In genomic region chr12:80941886-80942285, GRCm38 (mm10) we compare ENCODE assay signal across 16 mouse cellular contexts. TPM values are rescaled to one million over a fixed set of nuclear protein-coding genes. Genes with fewer than 3 reads are reported as not detected.
"Had no signal": no experiment of that assay in that cellular context is flagged by ENCODE, and none has a peak within 500 bp of the region (broad histone marks: within the 10 kb centered on the region; RNA-seq: fewer than 3 reads in every experiment).

No protein-coding gene starts in this region.

- H3K4me2 ChIP-seq: kidney, embryonic 15.5 days; limb, embryonic 12.5 days; lung, embryonic 15.5 days; midbrain, embryonic 11.5 days; midbrain, embryonic 15.5 days; neural tube, embryonic 12.5 days had no signal

- H3K27ac ChIP-seq: kidney, embryonic 15.5 days; limb, embryonic 12.5 days; lung, embryonic 15.5 days; macrophage; midbrain, embryonic 15.5 days; neural tube, embryonic 12.5 days had no signal

- H3K9ac ChIP-seq: kidney, embryonic 15.5 days; limb, embryonic 12.5 days; lung, embryonic 15.5 days; midbrain, embryonic 15.5 days; neural tube, embryonic 12.5 days had no signal

- H3K4me1 ChIP-seq: limb, embryonic 12.5 days had no signal

- H3K36me3 ChIP-seq: midbrain, embryonic 15.5 days had no signal

- H3K4me3 ChIP-seq: kidney, embryonic 15.5 days; limb, embryonic 12.5 days; lung, embryonic 15.5 days; megakaryocyte, embryonic 14.5 days; midbrain, embryonic 15.5 days; neural tube, embryonic 12.5 days had no signal

- DNase-seq: kidney, adult 2 months; kidney, postnatal 14 days; lung, postnatal 14 days had no signal

- H3K9me3 ChIP-seq: kidney, embryonic 15.5 days; limb, embryonic 12.5 days; lung, embryonic 15.5 days; megakaryocyte, embryonic 14.5 days; midbrain, embryonic 15.5 days; neural tube, embryonic 12.5 days had no signal

- H3K27me3 ChIP-seq: kidney, embryonic 15.5 days; limb, embryonic 12.5 days; lung, embryonic 15.5 days; megakaryocyte, embryonic 14.5 days; midbrain, embryonic 15.5 days; neural tube, embryonic 12.5 days had no signal

- ATAC-seq: intestine, embryonic 16.5 days; midbrain, embryonic 15.5 days had no signal

RNA-seq across cellular contexts. Expression of gene Slc10a1, which starts 26.6 kb away (rescaled TPM):
- total RNA-seq: layer of hippocampus, postnatal 25 days; left cerebral cortex, adult 8-10 months; left cerebral cortex, postnatal 36 days had no signal
- polyA plus RNA-seq: large intestine, adult 2 months; macrophage had no signal
